8 mouse cellular contexts compared by ENCODE assay signal in genomic region chr7:19000421-19000820, GRCm38 (mm10). TPM values are rescaled to one million over a fixed set of nuclear protein-coding genes. Genes with fewer than 3 reads are reported as not detected.
DNase-seq lines count a peak whose midpoint lies in the region; ATAC-seq and TF ChIP-seq lines count a peak whose summit lies in the region.

No protein-coding gene starts in this region.

- H3K4me2 ChIP-seq in liver, embryonic 16.5 days (ENCODE audit: low read depth, low read length) = peak overlapping the region; percentile 50

- peak overlapping the region; percentile 68 for H3K4me3 ChIP-seq in testis, adult 2 months (ENCODE audit: control insufficient read depth, low read depth, low read length)
- H3K4me3 ChIP-seq in liver, embryonic 16.5 days (ENCODE audit: low read depth, low read length) = peak overlapping the region; percentile 54

- no peaks in the 10 kb centered on the region for H3K27me3 ChIP-seq in testis, adult 2 months (ENCODE audit: control insufficient read depth, insufficient read depth, low read length)
- no peaks in the 10 kb centered on the region for H3K27me3 ChIP-seq in liver, embryonic 16.5 days (ENCODE audit: control insufficient read depth, insufficient read depth, low read depth, low read length)

- H3K4me1 ChIP-seq in testis, adult 2 months (ENCODE audit: control insufficient read depth, insufficient read depth, low read length) = peaks cover 34% of the 10 kb centered on the region
- peaks cover 42% of the 10 kb centered on the region for H3K4me1 ChIP-seq in liver, embryonic 16.5 days (ENCODE audit: control insufficient read depth, low read depth, low read length)

- H3K36me3 ChIP-seq in testis, adult 2 months (ENCODE audit: control insufficient read depth, insufficient read depth, low read length) = no peaks in the 10 kb centered on the region
- H3K36me3 ChIP-seq in liver, embryonic 16.5 days (ENCODE audit: control insufficient read depth, insufficient read depth) = no peaks in the 10 kb centered on the region; the same call in 1 of the 2 replicates

- TF ChIP-seq CTCF in testis, adult 2 months (IDR thresholded peaks at IDR 0.05; ENCODE audit: control insufficient read depth, insufficient read depth, insufficient replicate concordance, low read depth, low read length) = no peak

- no peak for ATAC-seq in CD4-positive, CD25-positive, alpha-beta regulatory T cell, adult 4 months
- ATAC-seq in liver, embryonic 16.5 days (ENCODE audit: low read depth) = no peak

- H3K9ac ChIP-seq in liver, embryonic 16.5 days (ENCODE audit: low read depth, low read length) = peak overlapping the region; percentile 56

- no peak for TF ChIP-seq POLR2A in testis, adult 2 months (IDR thresholded peaks at IDR 0.05; ENCODE audit: control insufficient read depth, low read depth, low read length)

- no peaks in the 10 kb centered on the region for H3K9me3 ChIP-seq in liver, embryonic 16.5 days (replicated peaks; ENCODE audit: control insufficient read depth, low read length)

- no peak overlapping the region for H3K27ac ChIP-seq in testis, adult 2 months (ENCODE audit: control insufficient read depth, insufficient read depth, low read depth, low read length)
- peak overlapping the region; percentile 36 for H3K27ac ChIP-seq in liver, embryonic 16.5 days (ENCODE audit: low read length)

- peak; percentile 29 for DNase-seq in CD4-positive, CD25-positive, alpha-beta regulatory T cell, adult 2 months (ENCODE audit: low read depth, low spot score)
- no peak for DNase-seq in testis, postnatal 10 days (ENCODE audit: low spot score)
- peak; percentile 61 for DNase-seq in thymus, postnatal 4 days
- DNase-seq in T-cell, adult 2 months (ENCODE audit: low spot score) = no peak
- no peak for DNase-seq in c-Kit-positive CD71-positive TER-119-positive erythroid progenitor cells, embryonic 14.5 days (ENCODE audit: low spot score)

- 34% methylated on average over 10 of the region's 10 CpGs for WGBS in liver, embryonic 16.5 days (ENCODE audit: insufficient replicate concordance)

RNA-seq across cellular contexts. Expression of gene Irf2bp1, which starts 3.4 kb away (rescaled TPM):
- 1 to 10 TPM; 2.0 to 2.4 TPM for polyA plus RNA-seq in CD4-positive, CD25-positive, alpha-beta regulatory T cell, adult 4 months (2017; shearing (Covaris generic))
- polyA plus RNA-seq in testis, adult 2 months (2012; rRNA removed) = 4.9 and 5.4 TPM in 2 replicates
- 6.4 and 6.6 TPM in 2 replicates for polyA plus RNA-seq in liver, embryonic 16.5 days (2015; fragmentation: Nextera tagmentation; extraction: Ambion mirVana)

RNA-seq across cellular contexts. Expression of gene Mypop, which starts 9.4 kb away (rescaled TPM):
- polyA plus RNA-seq in CD4-positive, CD25-positive, alpha-beta regulatory T cell, adult 4 months (2017; shearing (Covaris generic)) = 1 to 10 TPM; 1.7 to 3.0 TPM
- polyA plus RNA-seq in testis, adult 2 months (2012; rRNA removed) = 35.6 and 42.9 TPM in 2 replicates
- polyA plus RNA-seq in liver, embryonic 16.5 days (2015; fragmentation: Nextera tagmentation; extraction: Ambion mirVana) = 0.12 and 0.48 TPM in 2 replicates

RNA-seq across cellular contexts. Expression of gene Nanos2, which starts 13.2 kb away (rescaled TPM):
- not detected for polyA plus RNA-seq in CD4-positive, CD25-positive, alpha-beta regulatory T cell, adult 4 months (2017; shearing (Covaris generic))
- 0.08 and 0.10 TPM in 2 replicates for polyA plus RNA-seq in testis, adult 2 months (2012; rRNA removed)
- polyA plus RNA-seq in liver, embryonic 16.5 days (2015; fragmentation: Nextera tagmentation; extraction: Ambion mirVana) = not detected in 2 replicates

RNA-seq across cellular contexts. Expression of gene Foxa3, which starts 22.9 kb away (rescaled TPM):
- polyA plus RNA-seq in CD4-positive, CD25-positive, alpha-beta regulatory T cell, adult 4 months (2017; shearing (Covaris generic)) = not detected
- polyA plus RNA-seq in testis, adult 2 months (2012; rRNA removed) = 2.1 and 2.3 TPM in 2 replicates
- 60.8 and 63.7 TPM in 2 replicates for polyA plus RNA-seq in liver, embryonic 16.5 days (2015; fragmentation: Nextera tagmentation; extraction: Ambion mirVana)

RNA-seq across cellular contexts. Expression of gene Sympk, which starts 23.8 kb away (rescaled TPM):
- 1 to 10 TPM; 5.0 to 6.4 TPM for polyA plus RNA-seq in CD4-positive, CD25-positive, alpha-beta regulatory T cell, adult 4 months (2017; shearing (Covaris generic))
- polyA plus RNA-seq in testis, adult 2 months (2012; rRNA removed) = 196 and 222 TPM in 2 replicates
- polyA plus RNA-seq in liver, embryonic 16.5 days (2015; fragmentation: Nextera tagmentation; extraction: Ambion mirVana) = 13.8 TPM in 2 replicates

Comparison
In these comparisons a context has a peak if more than half of its experiments do, and no peak if none do; other contexts are left out.
1. DNase-seq: peak in CD4-positive, CD25-positive, alpha-beta regulatory T cell, adult 2 months (single experiment) and thymus, postnatal 4 days (single experiment); none in testis, postnatal 10 days (single experiment), T-cell, adult 2 months (single experiment) and c-Kit-positive CD71-positive TER-119-positive erythroid progenitor cells, embryonic 14.5 days (single experiment).